Mouse (Mus musculus): ENCODE results near the gene Defb5. TPM values are rescaled to one million over a fixed set of nuclear protein-coding genes. Genes with fewer than 3 reads are reported as not detected.
A peak's percentile ranks its signal among the peaks of the same experiment; 100 is the strongest.
"Not testable (repeated sequence)": the region's sequence is repeated elsewhere in the genome, so short reads cannot be mapped to it uniquely, and the experiment has no call there.

Defb5 gene
- polyA plus RNA-seq (2012; rRNA removed), result not detected in 2 replicates

GRCm38 (mm10) chr8:19247280-19247679 lies at the start of gene Defb5:
Defb5 (plus strand) TSS chr8:19247580.
- TF ChIP-seq POLR2A (IDR thresholded peaks at IDR 0.05; ENCODE audit: low read depth, low read length) (no peak), CTCF (conservative IDR thresholded peaks at IDR 0.05; ENCODE audit: insufficient read depth, insufficient read length, low read depth, low read length) (no peak)
- DNase-seq, result no peak
- H3K27me3 ChIP-seq (replicated peaks; ENCODE audit: control insufficient read depth, insufficient read depth, low read length), result no peaks in the 10 kb centered on the region
- WGBS, result 92% methylated on average over 5 of the region's 5 CpGs
- H3K4me1 ChIP-seq (ENCODE audit: control insufficient read depth, insufficient read depth, low read length), result no peaks in the 10 kb centered on the region
- H3K36me3 ChIP-seq (ENCODE audit: control insufficient read depth, insufficient read depth, low read length), result no peaks in the 10 kb centered on the region
- H3K4me3 ChIP-seq (ENCODE audit: insufficient read depth, low read depth, low read length), result no peak within 1 kb of the TSS
- no peak within 1 kb of the TSS for H3K27ac ChIP-seq (ENCODE audit: insufficient read depth, low read depth, low read length)

GRCm38 (mm10) chr8:19225161-19225560 lies 22.2 kb upstream of the Defb5 start, which contains the start of gene Defb6:
Defb6 (plus strand) TSS chr8:19225478.
- WGBS, result 67% methylated on average over 1 of the region's 1 CpGs

GRCm38 (mm10) chr8:19238101-19238500 lies 9.3 kb upstream of the Defb5 start:
- no peak overlapping the region for H3K4me3 ChIP-seq (ENCODE audit: insufficient read depth, low read depth, low read length)
- no peaks in the 10 kb centered on the region for H3K36me3 ChIP-seq (ENCODE audit: control insufficient read depth, insufficient read depth, low read length)
- 58% methylated on average over 1 of the region's 1 CpGs for WGBS
- no peak for TF ChIP-seq POLR2A (IDR thresholded peaks at IDR 0.05; ENCODE audit: low read depth, low read length)
- no peak for TF ChIP-seq CTCF (conservative IDR thresholded peaks at IDR 0.05; ENCODE audit: insufficient read depth, insufficient read length, low read depth, low read length)
- no peak overlapping the region for H3K27ac ChIP-seq (ENCODE audit: insufficient read depth, low read depth, low read length)
- no peaks in the 10 kb centered on the region for H3K27me3 ChIP-seq (replicated peaks; ENCODE audit: control insufficient read depth, insufficient read depth, low read length)
- H3K4me1 ChIP-seq (ENCODE audit: control insufficient read depth, insufficient read depth, low read length), result no peaks in the 10 kb centered on the region
- DNase-seq, result no peak

More at GRCm38 (mm10) chr8:19225161-19225560, 22.2 kb upstream of the Defb5 start, which contains the start of gene Defb6:
- no peak for DNase-seq
- TF ChIP-seq POLR2A (IDR thresholded peaks at IDR 0.05; ENCODE audit: low read depth, low read length) (no peak), CTCF (conservative IDR thresholded peaks at IDR 0.05; ENCODE audit: insufficient read depth, insufficient read length, low read depth, low read length) (no peak)
- no peak within 1 kb of the TSS for H3K27ac ChIP-seq (ENCODE audit: insufficient read depth, low read depth, low read length)
- H3K36me3 ChIP-seq (ENCODE audit: control insufficient read depth, insufficient read depth, low read length), result no peaks in the 10 kb centered on the region
- no peaks in the 10 kb centered on the region for H3K4me1 ChIP-seq (ENCODE audit: control insufficient read depth, insufficient read depth, low read length)
- H3K27me3 ChIP-seq (replicated peaks; ENCODE audit: control insufficient read depth, insufficient read depth, low read length), result no peaks in the 10 kb centered on the region
- no peak within 1 kb of the TSS for H3K4me3 ChIP-seq (ENCODE audit: insufficient read depth, low read depth, low read length)

GRCm38 (mm10) chr8:19239616-19240015 lies 7.8 kb upstream of the Defb5 start, which contains the start of gene Defb46:
Defb46 (plus strand) TSS chr8:19239916.
- Histone ChIP-seq H3K27ac (ENCODE audit: insufficient read depth, low read depth, low read length) (no peak within 1 kb of the TSS), H3K4me3 (ENCODE audit: insufficient read depth, low read depth, low read length) (no peak within 1 kb of the TSS), H3K36me3 (ENCODE audit: control insufficient read depth, insufficient read depth, low read length) (no peaks in the 10 kb centered on the region), H3K27me3 (replicated peaks; ENCODE audit: control insufficient read depth, insufficient read depth, low read length) (no peaks in the 10 kb centered on the region), H3K4me1 (ENCODE audit: control insufficient read depth, insufficient read depth, low read length) (no peaks in the 10 kb centered on the region)
- TF ChIP-seq POLR2A (IDR thresholded peaks at IDR 0.05; ENCODE audit: low read depth, low read length) (no peak), CTCF (conservative IDR thresholded peaks at IDR 0.05; ENCODE audit: insufficient read depth, insufficient read length, low read depth, low read length) (no peak)
- 53% methylated on average over 2 of the region's 2 CpGs for WGBS
- DNase-seq, result no peak

GRCm38 (mm10) chr8:19258136-19258535 lies 10.8 kb downstream of the Defb5 start:
- H3K27me3 ChIP-seq (replicated peaks; ENCODE audit: control insufficient read depth, insufficient read depth, low read length), result no peaks in the 10 kb centered on the region
- no peaks in the 10 kb centered on the region for H3K4me1 ChIP-seq (ENCODE audit: control insufficient read depth, insufficient read depth, low read length)
- no peak for DNase-seq
- H3K4me3 ChIP-seq (ENCODE audit: insufficient read depth, low read depth, low read length), result no peak overlapping the region
- H3K36me3 ChIP-seq (ENCODE audit: control insufficient read depth, insufficient read depth, low read length), result no peaks in the 10 kb centered on the region
- TF ChIP-seq POLR2A (IDR thresholded peaks at IDR 0.05; ENCODE audit: low read depth, low read length) (no peak), CTCF (conservative IDR thresholded peaks at IDR 0.05; ENCODE audit: insufficient read depth, insufficient read length, low read depth, low read length) (no peak)
- H3K27ac ChIP-seq (ENCODE audit: insufficient read depth, low read depth, low read length), result no peak overlapping the region

- Histone ChIP-seq H3K4me3 (ENCODE audit: insufficient read depth, low read depth, low read length) (no peak overlapping the region), H3K4me1 (ENCODE audit: control insufficient read depth, insufficient read depth, low read length) (no peaks in the 10 kb centered on the region), H3K36me3 (ENCODE audit: control insufficient read depth, insufficient read depth, low read length) (no peaks in the 10 kb centered on the region), H3K27ac (ENCODE audit: insufficient read depth, low read depth, low read length) (no peak overlapping the region), H3K27me3 (replicated peaks; ENCODE audit: control insufficient read depth, insufficient read depth, low read length) (no peaks in the 10 kb centered on the region)
- DNase-seq, result no peak
- WGBS, result 32% methylated on average over 3 of the region's 3 CpGs
- TF ChIP-seq POLR2A (IDR thresholded peaks at IDR 0.05; ENCODE audit: low read depth, low read length) (no peak), CTCF (conservative IDR thresholded peaks at IDR 0.05; ENCODE audit: insufficient read depth, insufficient read length, low read depth, low read length) (no peak)
Observed at GRCm38 (mm10) chr8:19259667-19260066, 12.3 kb downstream of the Defb5 start.

GRCm38 (mm10) chr8:19293060-19293459 lies 45.7 kb downstream of the Defb5 start, which contains the start of gene Defb3:
Defb3 (plus strand) TSS chr8:19293360.
- TF ChIP-seq CTCF (conservative IDR thresholded peaks at IDR 0.05; ENCODE audit: insufficient read depth, insufficient read length, low read depth, low read length), result 0 out of 2 replicates have a peak, but pooled peaks have one; percentile 6
- WGBS, result 36% methylated on average over 2 of the region's 2 CpGs
- not testable (repeated sequence) for H3K36me3 ChIP-seq (ENCODE audit: control insufficient read depth, insufficient read depth, low read length); H3K27me3 ChIP-seq (replicated peaks; ENCODE audit: control insufficient read depth, insufficient read depth, low read length); H3K27ac ChIP-seq (ENCODE audit: insufficient read depth, low read depth, low read length); DNase-seq; H3K4me1 ChIP-seq (ENCODE audit: control insufficient read depth, insufficient read depth, low read length); H3K4me3 ChIP-seq (ENCODE audit: insufficient read depth, low read depth, low read length)

- not testable (repeated sequence) for H3K4me3 ChIP-seq (ENCODE audit: insufficient read depth, low read depth, low read length); H3K27me3 ChIP-seq (replicated peaks; ENCODE audit: control insufficient read depth, insufficient read depth, low read length); H3K36me3 ChIP-seq (ENCODE audit: control insufficient read depth, insufficient read depth, low read length); H3K4me1 ChIP-seq (ENCODE audit: control insufficient read depth, insufficient read depth, low read length); H3K27ac ChIP-seq (ENCODE audit: insufficient read depth, low read depth, low read length); DNase-seq
- 60% methylated on average over 3 of the region's 3 CpGs for WGBS
Observed at GRCm38 (mm10) chr8:19298361-19298760, 51.0 kb downstream of the Defb5 start.

Other genes with a start within 250 kb of the Defb5 start
- gene Defb38, start 221.0 kb upstream of the Defb5 start, polyA plus RNA-seq (2012; rRNA removed), result not detected in 2 replicates
- gene Defb39, start 182.8 kb upstream of the Defb5 start, polyA plus RNA-seq (2012; rRNA removed), result not detected in 2 replicates
- gene Defb12, start 132.7 kb upstream of the Defb5 start, polyA plus RNA-seq (2012; rRNA removed), result not detected in 2 replicates
- not detected in 2 replicates for gene Defb34, start 123.8 kb upstream of the Defb5 start, polyA plus RNA-seq (2012; rRNA removed)
- not detected in 2 replicates for gene Gm45826, start 106.8 kb upstream of the Defb5 start, polyA plus RNA-seq (2012; rRNA removed)
- gene Defb14, start 53.2 kb upstream of the Defb5 start, polyA plus RNA-seq (2012; rRNA removed), result not detected in 2 replicates
- gene Defb4, start 48.9 kb upstream of the Defb5 start, polyA plus RNA-seq (2012; rRNA removed), result not detected in 2 replicates
- not detected in 2 replicates for gene Defb6, start 22.1 kb upstream of the Defb5 start, polyA plus RNA-seq (2012; rRNA removed)
- not detected in 2 replicates for gene Defb46, start 7.7 kb upstream of the Defb5 start, polyA plus RNA-seq (2012; rRNA removed)
- not detected in 2 replicates for gene Defb3, start 45.8 kb downstream of the Defb5 start, polyA plus RNA-seq (2012; rRNA removed)
- gene Defb8, start 200.0 kb downstream of the Defb5 start, polyA plus RNA-seq (2012; rRNA removed), result not detected in 2 replicates
- gene Defb7, start 247.5 kb downstream of the Defb5 start, polyA plus RNA-seq (2012; rRNA removed), result not detected in 2 replicates